Mouse (Mus musculus): ENCODE results near the gene Cln5.

GRCm38 (mm10) chr14:103070790-103071189 lies 774 bp downstream of the Cln5 start:
- TF ChIP-seq CTCF (IDR thresholded peaks at IDR 0.05; ENCODE audit: low read depth) (no peak), EP300 (optimal IDR thresholded peaks at IDR 0.05) (no peak)
